Mouse (Mus musculus) lung, postnatal 10 days (tissue): ENCODE data around the gene Bfsp1.

Experiments used
- DNase-seq: peaks from one replicate; pipeline ENCODE4 v3.0.0; 2021

The Bfsp1 gene

DNA sequence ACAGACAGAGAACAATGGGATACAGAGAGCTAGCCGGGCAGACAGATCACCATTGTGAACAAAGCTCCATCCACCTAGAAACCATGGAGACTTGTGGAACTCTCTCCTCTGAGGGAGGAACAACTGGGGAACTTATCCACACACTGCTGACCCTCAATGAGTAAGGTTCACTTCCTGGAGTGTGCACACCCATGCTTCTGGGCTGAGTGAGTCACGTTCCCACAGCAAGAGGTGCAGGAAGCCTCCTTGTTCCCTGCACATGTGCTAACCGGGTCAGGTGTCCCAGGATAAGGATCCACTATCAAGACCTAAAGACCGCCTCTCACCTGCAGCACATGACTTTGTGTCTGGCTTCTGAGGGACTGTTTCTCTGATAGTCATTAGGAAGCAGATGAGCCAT lies 9.5 kb downstream of the Bfsp1 start:
- no peak for DNase-seq

DNA sequence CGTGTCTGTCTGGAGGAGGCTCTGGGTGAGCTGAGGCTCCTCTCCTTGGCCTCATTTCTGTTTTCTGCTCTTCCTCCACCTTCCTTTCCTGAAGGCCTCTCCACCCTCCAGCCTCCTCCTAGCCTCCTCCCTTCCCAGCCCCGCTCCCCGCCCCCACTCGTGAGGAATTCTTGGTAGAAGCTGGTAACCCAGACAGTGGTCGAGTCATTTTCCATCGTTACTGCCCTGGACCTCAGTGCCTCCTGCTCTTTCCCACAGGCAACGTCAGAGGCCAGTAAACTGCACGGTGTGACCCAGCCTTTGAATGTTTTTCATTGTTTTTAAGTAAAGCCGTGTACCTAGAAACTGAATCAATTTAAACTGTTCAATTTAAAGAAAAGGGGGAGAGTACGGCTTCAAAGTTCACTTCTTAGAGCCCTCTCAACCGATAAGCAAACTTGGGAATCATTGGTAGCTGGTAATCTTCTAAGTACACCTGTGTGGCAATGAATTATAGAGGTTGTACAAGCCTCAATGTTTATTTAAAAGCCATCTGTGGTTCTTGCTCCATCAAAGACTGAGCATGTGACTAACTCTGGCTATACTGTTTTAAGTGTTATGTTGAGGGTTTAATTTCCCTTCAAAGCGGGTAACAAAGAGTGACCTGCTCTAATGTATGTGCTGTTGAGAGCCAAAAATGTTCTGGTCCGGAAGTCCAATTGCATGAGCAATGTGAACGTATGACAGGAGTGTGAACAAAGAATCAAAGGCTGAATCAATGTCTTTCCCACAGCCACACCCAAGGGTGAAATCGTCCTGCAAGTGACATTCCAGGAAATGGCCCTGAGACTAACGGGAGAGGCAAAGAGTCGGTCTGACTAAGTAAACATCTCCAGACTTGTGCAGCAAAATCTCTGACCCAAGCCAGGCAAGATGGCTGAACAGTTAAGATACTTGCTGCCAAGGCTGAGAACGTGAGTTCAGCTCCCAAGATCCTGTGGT lies 10.4 kb downstream of the Bfsp1 start:
- DNase-seq = peak; percentile 10

- no peak for DNase-seq
Observed at GRCm38 (mm10) chr2:143851354-143852221, 11.4 kb downstream of the Bfsp1 start.

- DNase-seq = no peak
Observed at GRCm38 (mm10) chr2:143847291-143847690, 15.7 kb downstream of the Bfsp1 start.

GRCm38 (mm10) chr2:143846799-143847198 lies 16.2 kb downstream of the Bfsp1 start:
- DNase-seq = peak; percentile 87

DNA sequence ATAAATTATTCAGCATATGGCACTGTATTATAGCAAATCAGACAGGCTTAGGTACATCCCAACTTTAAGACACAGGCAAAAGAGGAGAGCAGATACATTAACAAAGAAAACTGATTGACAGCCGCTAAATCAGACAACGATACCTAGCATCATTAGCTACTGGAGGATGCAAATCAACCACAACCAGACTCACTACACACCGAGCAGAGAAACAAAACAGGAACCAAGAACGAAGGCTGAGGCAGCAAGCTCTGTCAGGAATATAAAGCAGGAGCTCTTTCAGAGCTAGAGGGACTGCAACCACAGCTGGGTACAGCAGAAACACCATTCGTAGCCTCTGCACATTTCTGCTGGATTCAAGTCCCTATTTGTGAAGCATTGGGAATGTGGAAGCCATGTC lies 18.2 kb downstream of the Bfsp1 start:
- DNase-seq = no peak

DNA sequence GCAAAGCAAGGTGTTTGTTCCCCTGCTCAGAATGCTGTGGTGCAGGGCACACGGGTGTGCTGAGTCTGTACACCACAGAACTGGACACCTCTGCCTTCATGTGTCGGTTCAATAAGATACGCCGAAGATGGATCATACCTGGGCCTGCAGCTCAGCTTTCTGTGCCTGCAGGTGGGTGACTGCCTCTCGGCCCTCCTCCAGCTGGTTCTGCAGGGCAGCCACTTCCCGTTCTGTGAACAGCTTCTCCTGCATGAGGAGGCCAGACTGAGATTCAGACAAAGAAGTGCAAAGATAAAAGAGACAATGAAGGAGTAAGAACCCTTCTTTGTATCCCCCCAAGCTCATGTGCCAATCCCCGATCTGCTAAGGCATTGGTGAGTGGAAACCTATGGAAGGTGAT lies 21.4 kb downstream of the Bfsp1 start:
- DNase-seq = no peak

DNA sequence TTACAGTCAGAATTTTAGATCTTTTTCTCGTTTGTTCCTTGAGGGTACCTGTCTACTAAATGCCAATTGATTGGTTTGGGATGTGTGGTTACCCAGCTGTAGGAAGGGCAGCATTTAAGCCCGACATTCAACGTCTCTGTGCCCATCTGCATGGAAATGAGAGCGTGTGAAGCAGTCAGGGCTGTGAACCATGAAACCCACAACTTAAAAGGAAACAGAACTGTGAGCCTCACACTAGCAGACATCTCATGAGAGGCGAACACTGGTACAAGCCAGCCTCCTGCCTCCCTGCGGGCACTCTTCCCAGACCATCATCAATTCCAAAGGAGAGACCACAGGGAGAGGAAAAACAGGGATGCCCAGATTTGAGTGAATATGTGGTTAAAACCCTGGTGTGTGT lies 22.1 kb downstream of the Bfsp1 start:
- no peak for DNase-seq

GRCm38 (mm10) chr2:143839458-143839857 lies 23.5 kb downstream of the Bfsp1 start:
- DNase-seq = no peak

GRCm38 (mm10) chr2:143838698-143839097 lies 24.3 kb downstream of the Bfsp1 start:
- DNase-seq = peak; percentile 75

DNA sequence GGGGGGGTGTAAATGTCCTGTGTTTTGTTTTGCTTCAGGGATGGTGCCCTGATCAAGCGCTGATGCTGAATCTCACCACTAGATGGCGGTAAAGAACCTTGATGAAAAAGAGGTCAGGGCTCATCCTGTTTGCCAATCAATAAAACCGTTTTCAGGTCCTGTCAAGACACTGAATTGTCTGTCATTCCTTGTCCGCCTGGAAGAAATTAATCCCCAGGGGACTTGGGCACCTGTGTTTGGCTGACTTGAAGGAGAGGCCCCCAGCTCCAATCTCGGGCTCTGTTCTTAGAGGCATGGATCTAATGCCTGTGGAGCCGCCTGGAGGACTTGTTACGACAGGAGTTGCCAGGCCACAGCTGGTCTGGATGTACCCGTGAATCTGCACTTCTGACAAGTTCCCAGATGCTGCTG lies 25.7 kb downstream of the Bfsp1 start:
- DNase-seq = peak; percentile 85

- DNase-seq = no peak
Observed at GRCm38 (mm10) chr2:143835820-143836219, 27.2 kb downstream of the Bfsp1 start.

DNA sequence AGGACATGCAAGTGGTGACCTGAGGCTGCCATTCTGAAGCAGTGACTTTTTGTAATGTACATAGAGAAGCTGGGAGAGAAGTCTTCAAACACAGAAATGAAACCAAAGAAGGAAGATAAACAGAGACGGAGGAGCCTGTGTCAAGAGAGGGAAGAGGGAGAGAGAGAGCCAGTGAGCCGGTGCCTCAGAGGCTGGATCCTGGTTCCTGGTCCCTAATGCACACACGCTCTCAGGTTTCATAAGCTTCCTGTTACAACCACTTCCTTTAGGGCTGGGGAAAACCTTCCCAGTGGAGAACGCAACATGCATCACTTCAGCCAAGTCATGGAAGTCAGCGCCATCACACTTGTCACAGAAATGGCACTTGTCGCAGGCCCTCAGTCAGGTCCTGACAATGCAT lies 28.9 kb downstream of the Bfsp1 start:
- DNase-seq = no peak

DNA sequence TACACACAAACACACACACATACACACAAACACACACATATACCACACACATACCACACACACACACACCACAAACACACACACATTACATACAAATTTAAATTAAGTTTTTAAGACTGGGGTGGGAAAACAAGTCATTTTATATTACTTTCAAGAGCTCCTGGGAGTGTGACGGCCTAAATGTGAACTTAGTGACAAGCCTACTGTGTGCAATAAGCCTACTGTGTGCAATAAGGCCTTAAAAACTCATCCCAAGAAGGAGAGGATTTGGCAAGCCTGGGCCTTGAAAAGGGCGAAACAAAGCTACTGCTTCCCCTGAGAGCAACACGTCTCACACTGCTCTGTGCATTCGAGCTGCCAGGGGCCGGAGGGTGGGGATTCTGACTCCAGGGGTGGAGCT lies 30.3 kb downstream of the Bfsp1 start:
- no peak for DNase-seq

- DNase-seq = no peak
Observed at GRCm38 (mm10) chr2:143831645-143832044, 31.3 kb downstream of the Bfsp1 start.

DNA sequence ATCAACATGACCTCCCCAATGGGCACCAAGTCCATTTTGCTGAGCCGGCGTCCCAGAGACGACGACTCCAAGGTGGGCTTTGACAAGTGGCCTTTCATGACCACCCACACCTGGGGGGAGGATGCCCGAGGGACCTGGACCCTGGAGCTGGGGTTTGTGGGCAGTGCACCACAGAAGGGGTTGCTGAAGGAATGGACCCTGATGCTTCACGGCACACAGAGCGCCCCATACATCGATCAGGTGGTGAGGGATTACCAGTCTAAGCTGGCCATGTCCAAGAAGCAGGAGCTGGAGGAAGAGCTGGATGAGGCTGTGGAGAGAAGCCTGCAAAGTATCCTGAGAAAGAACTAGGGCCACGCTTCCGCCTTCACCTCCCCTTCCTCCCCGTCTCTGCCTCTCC lies 49.5 kb downstream of the Bfsp1 start:
- DNase-seq = no peak

DNA sequence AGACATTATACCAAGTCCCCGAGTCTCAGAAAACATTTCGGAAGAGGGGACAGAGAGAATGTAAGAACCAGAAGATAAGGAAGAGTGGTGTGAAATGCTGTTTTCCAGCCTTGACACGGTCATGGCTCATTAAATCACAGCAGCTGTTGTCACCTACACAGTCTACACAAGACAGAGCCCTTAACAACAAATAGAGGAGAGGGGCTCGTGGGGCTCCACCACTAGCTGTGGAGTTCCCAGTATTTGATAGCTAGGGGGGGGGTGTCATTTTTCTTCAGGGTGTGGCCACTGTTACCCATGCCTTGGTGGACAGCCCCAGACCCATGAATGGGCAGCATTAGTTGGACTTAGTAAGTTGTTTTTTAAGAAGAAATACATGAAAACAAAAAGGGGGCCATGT lies 50.7 kb downstream of the Bfsp1 start:
- DNase-seq = no peak

DNA sequence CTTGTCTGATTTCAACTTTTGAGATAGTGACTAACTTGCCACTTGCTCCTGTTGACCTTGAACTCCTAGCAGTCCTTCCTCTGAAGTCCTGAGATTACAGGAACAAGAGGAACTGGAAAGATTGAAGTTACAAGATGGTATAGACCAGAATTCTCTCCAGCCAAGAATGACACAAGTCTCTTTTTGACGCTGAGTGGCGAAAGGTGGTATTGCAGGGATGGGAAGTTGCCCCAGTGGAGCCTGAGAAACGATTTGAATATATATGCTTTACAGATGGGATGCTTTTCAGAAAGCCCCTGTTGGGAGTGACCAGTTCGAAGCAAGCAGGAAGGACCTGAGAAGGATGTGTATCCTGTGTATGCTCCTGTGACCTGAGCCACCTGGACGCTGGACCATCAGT lies 54.2 kb downstream of the Bfsp1 start:
- DNase-seq = peak; percentile 17

GRCm38 (mm10) chr2:143806924-143807664 lies 55.9 kb downstream of the Bfsp1 start:
- peak; percentile 73 for DNase-seq

- DNase-seq = peak; percentile 58
Observed at GRCm38 (mm10) chr2:143806140-143806923, 56.6 kb downstream of the Bfsp1 start.

DNA sequence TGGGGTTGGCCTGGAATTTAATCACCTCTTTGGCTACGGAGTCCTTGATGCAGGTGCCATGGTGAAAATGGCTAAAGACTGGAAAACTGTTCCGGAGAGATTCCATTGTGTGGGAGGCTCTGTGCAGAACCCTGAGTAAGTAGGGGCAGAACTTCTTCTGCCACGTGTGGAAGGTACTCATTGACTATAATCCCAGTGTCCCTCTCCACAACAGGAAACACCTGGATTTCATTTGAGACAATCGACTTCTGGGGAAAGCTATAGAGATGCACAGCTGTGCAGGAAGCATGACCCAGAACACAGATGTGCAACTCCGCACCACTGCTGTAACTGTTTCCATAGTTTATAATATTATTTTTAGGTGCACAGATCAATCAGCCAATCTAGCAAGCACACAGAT lies 61.9 kb downstream of the Bfsp1 start:
- no peak for DNase-seq

DNA sequence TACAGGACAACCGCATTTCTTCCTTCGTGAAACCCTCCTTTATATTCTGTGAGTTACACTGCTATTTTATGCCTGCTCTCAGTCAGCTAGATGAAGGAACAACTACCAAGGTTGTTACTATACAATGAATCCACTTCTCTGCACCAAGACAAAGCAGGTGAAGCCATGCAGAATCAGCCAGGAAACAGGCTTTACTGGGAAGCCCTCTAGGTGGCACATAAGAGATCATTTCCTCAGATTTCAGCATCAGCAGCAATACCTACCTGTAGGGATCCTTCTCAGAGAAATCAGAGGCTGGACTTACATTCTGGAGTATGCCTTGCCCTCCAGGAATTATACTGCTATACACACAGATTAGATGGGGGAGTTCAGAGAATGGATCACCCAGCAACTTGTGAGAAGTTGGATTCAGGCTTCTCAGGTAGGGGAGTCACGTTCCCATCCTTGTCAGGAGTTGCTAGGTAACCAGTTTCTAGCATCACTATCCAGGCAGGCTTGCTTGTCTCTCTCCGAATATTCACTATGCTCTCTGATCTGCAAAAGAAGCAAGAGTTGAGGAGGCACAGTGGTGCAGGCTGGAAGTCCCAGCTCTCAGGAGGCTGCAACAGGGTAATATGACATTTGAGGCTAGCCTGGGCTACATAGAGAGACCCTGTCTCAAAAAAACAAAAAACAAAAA lies 66.5 kb downstream of the Bfsp1 start:
- no peak for DNase-seq
